Mouse (Mus musculus) layer of hippocampus, adult 11-12 months (tissue): ENCODE measurements around the gene Myl6b.

Source experiments
- DNase-seq: peaks from one replicate; pipeline ENCODE4 v3.0.0; 2022; ENCODE audit warnings: low spot score

Myl6b gene

GRCm38 (mm10) chr10:128498590-128498989, at the start of gene Myl6b:
Gene Myl6b (minus strand): TSS chr10:128498685.
- DNase-seq = peak; percentile 96

- DNase-seq = peak; percentile 95
Observed at GRCm38 (mm10) chr10:128547361-128548032, 49.0 kb upstream of the Myl6b start, which contains the start of gene Zc3h10. Gene Zc3h10 (minus strand): TSS chr10:128547774.

- no peak for DNase-seq
Observed at GRCm38 (mm10) chr10:128546787-128547186, 48.3 kb upstream of the Myl6b start.

GRCm38 (mm10) chr10:128546361-128546760, 47.9 kb upstream of the Myl6b start:
- DNase-seq = no peak

- no peak for DNase-seq
Observed at GRCm38 (mm10) chr10:128545570-128545898, 47.0 kb upstream of the Myl6b start.

GRCm38 (mm10) chr10:128544674-128545569, 46.4 kb upstream of the Myl6b start:
- no peak for DNase-seq

- no peak for DNase-seq
Observed at GRCm38 (mm10) chr10:128544151-128544657, 45.7 kb upstream of the Myl6b start.

GRCm38 (mm10) chr10:128543100-128543499, 44.6 kb upstream of the Myl6b start:
- no peak for DNase-seq

- DNase-seq = no peak
Observed at GRCm38 (mm10) chr10:128538340-128538870, 39.9 kb upstream of the Myl6b start.

- peak; percentile 94 for DNase-seq
Observed at GRCm38 (mm10) chr10:128536266-128536940, 37.9 kb upstream of the Myl6b start.

GRCm38 (mm10) chr10:128535624-128536265, 37.3 kb upstream of the Myl6b start:
- no peak for DNase-seq

GRCm38 (mm10) chr10:128535206-128535605, 36.7 kb upstream of the Myl6b start:
- DNase-seq = no peak

GRCm38 (mm10) chr10:128526366-128527356, 28.2 kb upstream of the Myl6b start:
- DNase-seq = no peak

- peak; percentile 93 for DNase-seq
Observed at GRCm38 (mm10) chr10:128525671-128526308, 27.3 kb upstream of the Myl6b start, which contains the start of gene Esyt1. Gene Esyt1 (minus strand): TSS chr10:128525871.

- no peak for DNase-seq
Observed at GRCm38 (mm10) chr10:128524732-128525662, 26.5 kb upstream of the Myl6b start.

- DNase-seq = no peak
Observed at GRCm38 (mm10) chr10:128524111-128524731, 25.7 kb upstream of the Myl6b start.

GRCm38 (mm10) chr10:128522351-128522750, 23.9 kb upstream of the Myl6b start:
- DNase-seq = no peak

- no peak for DNase-seq
Observed at GRCm38 (mm10) chr10:128520591-128520990, 22.1 kb upstream of the Myl6b start.
